Mouse (Mus musculus) hindbrain, postnatal 0 days (tissue): ENCODE data around the gene Mrps6. TPM values are rescaled to one million over a fixed set of nuclear protein-coding genes. Genes with fewer than 3 reads are reported as not detected.

Experiments used
- ATAC-seq: fragments of 200-750 bp; cut with Nextera tagmentation; 2 replicates; pipeline ENCODE4 v1.8.0; 2017; ENCODE audit warnings: mild to moderate bottlenecking, moderate TSS enrichment, moderate library complexity
- DNase-seq: peaks from one replicate; pipeline ENCODE4 v3.0.0-alpha.2; 2015; ENCODE audit warnings: low spot score
- H3K27ac ChIP-seq: fragments of 300-500 bp; sonication (generic); 2 replicates; pipeline ENCODE4 v1.5.1; 2014; ENCODE audit warnings: mild to moderate bottlenecking
- H3K27me3 ChIP-seq: fragments of 300-500 bp; sonication (generic); 2 replicates; pipeline ENCODE4 v1.6.1; 2014; ENCODE audit warnings: low read length, mixed read lengths; ENCODE audit not compliant: insufficient read depth
- H3K36me3 ChIP-seq: fragments of 300-500 bp; sonication (generic); 2 replicates; pipeline ENCODE4 v1.6.1; 2014; ENCODE audit warnings: low read length, mixed read lengths; ENCODE audit not compliant: insufficient read depth
- H3K4me1 ChIP-seq: fragments of 300-500 bp; sonication (generic); 2 replicates; pipeline ENCODE4 v1.6.1; 2014; ENCODE audit warnings: antibody characterized with exemption, low read length, mixed read lengths; ENCODE audit not compliant: insufficient read depth
- H3K4me2 ChIP-seq: fragments of 300-500 bp; sonication (generic); 2 replicates; pipeline ENCODE4 v1.6.1; 2014; ENCODE audit warnings: low read depth, mild to moderate bottlenecking, low read length, moderate library complexity, mixed read lengths
- H3K4me3 ChIP-seq: fragments of 300-500 bp; sonication (generic); 2 replicates; pipeline ENCODE4 v1.5.1; 2014; ENCODE audit warnings: low read length
- H3K9ac ChIP-seq: fragments of 300-500 bp; sonication (generic); replicated peaks from 2 replicates; pipeline ENCODE4 v1.6.1; 2014; ENCODE audit warnings: mild to moderate bottlenecking, low read length, moderate library complexity, mixed read lengths
- H3K9me3 ChIP-seq: fragments of 300-500 bp; sonication (generic); 2 replicates; pipeline ENCODE4 v1.6.1; 2016; ENCODE audit warnings: low read length, mixed read lengths
- CTCF ChIP-seq: IDR thresholded peaks from 2 replicates; pipeline ENCODE4 v1.5.1; 2016; ENCODE audit warnings: antibody characterized with exemption, control low read depth, low read depth
- WGBS: fragments of 180-500 bp; shearing (Covaris S2); extraction: QIAGEN DNeasy Blood & Tissue Kit; methylation state at CpG from one replicate; pipeline ENCODE4 v1.1.7; 2014; 5-methylcytosine and 5-hydroxymethylcytosine counted together
- polyA plus RNA-seq: library from polyadenylated mRNA; unstranded; fragments of >200 nt; fragmentation: Nextera tagmentation; extraction: Ambion mirVana; gene quantifications from 2 replicates; pipeline ENCODE4 v1.2.1, GENCODE M21; 2015
- total RNA-seq: library from RNA; depleted of rRNA; stranded (reverse); fragments of >200 nt; gene quantifications from 2 replicates; pipeline ENCODE4 v1.2.3, GENCODE M21; 2014

Mrps6 gene
- total and polyA plus RNA-seq, 2 experiments from 2014 or later, result 33.2 to 181 TPM

DNA sequence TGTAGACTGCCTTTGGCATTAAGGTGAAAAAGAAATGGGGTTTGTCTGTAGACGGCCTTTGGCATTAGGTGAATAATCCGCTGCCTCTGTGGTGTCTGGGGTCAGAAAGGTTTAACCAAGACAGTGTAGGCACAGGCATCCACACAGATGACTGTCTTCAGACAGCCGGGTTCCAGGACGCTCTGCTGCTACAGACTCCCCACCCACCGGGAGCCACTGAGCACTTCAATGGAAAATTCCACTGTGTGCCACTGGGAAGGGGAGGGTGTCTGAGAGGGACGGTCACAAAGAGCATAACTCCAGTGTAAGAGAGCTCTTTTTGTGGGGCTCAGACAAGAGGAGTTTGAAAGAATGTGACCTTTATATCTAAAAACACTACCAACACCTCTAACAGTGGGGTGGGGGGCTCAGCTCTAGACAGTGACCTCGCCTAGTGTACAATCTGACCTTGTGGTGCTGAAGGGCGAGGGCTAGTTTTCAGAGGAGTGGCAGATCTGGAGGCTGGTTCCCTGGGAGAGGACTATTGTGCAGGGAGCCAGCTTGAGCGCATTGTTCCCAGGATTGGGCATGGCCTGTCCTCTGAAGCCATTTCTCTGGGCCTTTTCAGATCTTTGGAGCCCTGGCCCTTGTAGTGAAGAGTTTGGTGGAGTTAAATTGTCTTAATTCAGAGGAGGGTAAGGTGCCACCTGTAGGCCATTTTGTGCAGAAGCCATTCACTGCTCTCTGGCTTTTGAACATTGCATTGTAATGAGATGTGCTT lies 45.7 kb downstream of the Mrps6 start:
- 0 out of 2 replicates have a peak overlapping the region, but pooled peaks have one; percentile 3 for H3K27ac ChIP-seq
- ATAC-seq (peak; percentile 41; the same call in 1 of the 2 replicates), DNase-seq (no peak)

DNA sequence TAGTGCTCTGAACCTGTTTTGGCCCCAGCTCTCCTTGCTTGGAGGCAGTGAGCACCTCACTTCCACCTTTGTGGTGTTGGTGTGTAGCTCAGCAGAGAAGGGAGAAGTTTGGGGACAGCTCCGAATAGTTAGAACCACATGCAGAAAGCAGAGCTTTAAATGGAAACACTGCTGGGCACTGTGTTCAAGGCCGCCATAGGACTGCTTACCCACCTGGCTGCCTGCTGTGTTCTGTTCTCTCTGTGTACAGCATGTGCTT lies 46.2 kb downstream of the Mrps6 start:
- H3K4me3 ChIP-seq, result no peak overlapping the region

More for the DNA sequence above, 45.7 kb downstream of the Mrps6 start:
- TF ChIP-seq CTCF, result peak; percentile 40
- Histone ChIP-seq H3K9ac (no peak overlapping the region), H3K36me3 (0 out of 2 replicates have a peak, but pooled peaks cover 3% of the 10 kb centered on the region), H3K4me2 (no peak overlapping the region), H3K9me3 (no peaks in the 10 kb centered on the region), H3K27me3 (no peaks in the 10 kb centered on the region), H3K4me1 (0 out of 2 replicates have a peak, but pooled peaks cover 12% of the 10 kb centered on the region), H3K4me3 (no peak overlapping the region)
- 29% methylated on average over 9 of the region's 9 CpGs for WGBS

DNA sequence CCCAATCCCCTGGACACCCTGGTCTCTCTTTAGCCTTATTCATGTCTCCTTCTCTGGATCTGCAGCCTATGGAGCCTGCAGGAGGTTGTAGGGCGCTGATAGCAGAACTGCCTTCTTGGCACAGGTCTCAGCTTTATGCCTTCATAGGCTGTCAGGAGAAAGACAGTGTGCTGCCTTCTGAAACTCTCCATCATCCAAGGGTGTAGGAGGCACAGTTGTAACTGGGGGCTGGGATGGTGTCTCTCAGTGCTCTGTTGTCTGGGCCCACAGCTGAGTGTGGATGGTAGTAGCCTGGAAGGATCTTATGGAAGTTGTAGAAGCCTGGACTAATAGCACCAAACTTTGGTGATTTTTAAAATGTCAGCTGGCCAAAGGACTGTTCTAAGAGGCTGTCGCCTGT lies 46.9 kb downstream of the Mrps6 start:
- no peak for ATAC-seq
- Histone ChIP-seq H3K36me3 (0 out of 2 replicates have a peak, but pooled peaks cover 3% of the 10 kb centered on the region), H3K27ac (no peak overlapping the region), H3K4me1 (0 out of 2 replicates have a peak, but pooled peaks cover 12% of the 10 kb centered on the region), H3K27me3 (no peaks in the 10 kb centered on the region), H3K4me2 (no peak overlapping the region), H3K9ac (no peak overlapping the region), H3K4me3 (no peak overlapping the region), H3K9me3 (no peaks in the 10 kb centered on the region)
- WGBS, result 82% methylated on average over 2 of the region's 2 CpGs
- DNase-seq, result no peak
- no peak for TF ChIP-seq CTCF

More for the DNA sequence above, 46.2 kb downstream of the Mrps6 start:
- no peak for TF ChIP-seq CTCF
- Histone ChIP-seq H3K4me2 (no peak overlapping the region), H3K36me3 (0 out of 2 replicates have a peak, but pooled peaks cover 3% of the 10 kb centered on the region), H3K9me3 (no peaks in the 10 kb centered on the region), H3K27ac (0 out of 2 replicates have a peak overlapping the region, but pooled peaks have one; percentile 3), H3K9ac (no peak overlapping the region), H3K27me3 (no peaks in the 10 kb centered on the region), H3K4me1 (0 out of 2 replicates have a peak, but pooled peaks cover 12% of the 10 kb centered on the region)
- ATAC-seq (no peak), DNase-seq (no peak)
- WGBS, result 74% methylated on average over 2 of the region's 2 CpGs

DNA sequence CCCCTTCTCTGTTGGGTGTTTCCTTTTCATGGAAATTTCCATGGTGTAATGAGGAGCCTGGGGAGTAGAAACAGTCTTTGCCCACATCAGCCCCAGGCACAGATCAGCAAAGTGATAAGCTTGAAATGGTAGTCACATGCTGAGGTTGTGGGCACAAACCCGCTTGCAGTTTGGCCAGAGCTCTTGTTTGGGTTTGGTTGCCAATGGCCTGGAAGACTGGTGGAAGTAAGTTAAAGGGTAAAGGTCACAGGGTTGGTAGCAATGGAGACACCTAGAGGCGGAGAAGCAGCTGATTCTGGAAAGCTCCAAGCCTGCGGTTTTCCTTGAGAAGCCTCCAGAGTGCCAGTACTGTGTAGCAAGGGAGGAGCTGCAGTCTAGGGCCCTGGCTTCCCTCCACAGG lies 47.6 kb downstream of the Mrps6 start:
- 0 out of 2 replicates have a peak, but pooled peaks cover 12% of the 10 kb centered on the region for H3K4me1 ChIP-seq
- H3K4me3 ChIP-seq, result no peak overlapping the region
- no peak for TF ChIP-seq CTCF
- WGBS, result 71% methylated on average over 3 of the region's 3 CpGs
- no peak overlapping the region for H3K4me2 ChIP-seq
- H3K9me3 ChIP-seq, result no peaks in the 10 kb centered on the region
- no peak overlapping the region for H3K27ac ChIP-seq
- ATAC-seq (no peak), DNase-seq (no peak)
- H3K36me3 ChIP-seq, result 0 out of 2 replicates have a peak, but pooled peaks cover 3% of the 10 kb centered on the region
- H3K27me3 ChIP-seq, result no peaks in the 10 kb centered on the region
- no peak overlapping the region for H3K9ac ChIP-seq

DNA sequence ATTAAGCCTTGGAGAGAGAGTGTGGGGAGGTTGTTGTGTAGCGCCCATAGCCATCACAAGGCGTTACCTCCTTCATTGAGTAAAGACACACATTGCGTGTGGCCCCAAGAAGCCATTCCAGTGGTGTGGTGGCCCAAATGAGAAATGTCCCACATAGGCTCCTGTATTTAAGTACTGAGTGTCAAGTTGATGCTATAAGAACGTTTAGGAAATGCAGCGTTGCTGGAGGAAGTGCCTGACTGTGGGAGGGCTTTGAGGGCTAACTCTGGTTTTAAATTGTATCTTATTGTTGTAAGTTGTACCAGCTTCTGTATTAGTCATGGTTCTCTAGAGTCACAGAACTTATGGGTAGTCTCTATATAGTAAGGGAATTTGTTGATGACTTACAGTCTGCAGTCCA lies 49.3 kb downstream of the Mrps6 start:
- ATAC-seq, result no peak
- H3K27ac ChIP-seq, result no peak overlapping the region

DNA sequence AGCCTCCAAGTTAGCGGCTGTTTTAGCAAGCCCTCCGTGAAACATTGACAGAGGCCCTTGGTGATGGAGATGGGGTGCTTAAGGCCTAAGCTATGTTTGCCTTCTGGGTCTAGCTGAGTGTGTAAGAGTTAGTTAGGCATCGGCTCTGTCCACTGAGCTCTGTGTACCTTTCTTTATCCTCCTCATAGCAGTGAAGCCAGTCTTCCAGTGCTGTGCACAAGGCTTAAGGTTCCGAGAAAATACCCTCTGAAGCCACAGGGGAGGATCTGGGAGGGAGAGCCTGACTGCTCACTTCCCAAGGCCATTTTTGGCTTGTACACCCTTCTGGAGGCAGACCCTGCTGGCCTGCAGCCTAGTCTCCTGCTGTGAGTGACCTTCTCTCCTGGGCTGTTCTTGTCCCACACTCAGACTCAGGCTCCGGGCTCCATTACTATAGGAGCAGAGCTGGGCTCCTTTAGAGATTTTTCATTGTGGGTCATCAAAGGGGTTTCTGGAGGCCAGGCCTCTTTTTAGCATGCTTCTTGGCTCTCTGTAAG lies 56.7 kb downstream of the Mrps6 start:
- DNase-seq, result peak; percentile 55

More for the DNA sequence above, 49.3 kb downstream of the Mrps6 start:
- no peak overlapping the region for H3K9ac ChIP-seq
- 0 out of 2 replicates have a peak, but pooled peaks cover 12% of the 10 kb centered on the region for H3K4me1 ChIP-seq
- H3K4me3 ChIP-seq, result no peak overlapping the region
- no peaks in the 10 kb centered on the region for H3K9me3 ChIP-seq
- no peak for DNase-seq
- no peak overlapping the region for H3K4me2 ChIP-seq
- no peak for TF ChIP-seq CTCF
- H3K27me3 ChIP-seq, result no peaks in the 10 kb centered on the region
- H3K36me3 ChIP-seq, result peaks cover 7% of the 10 kb centered on the region; the same call in 1 of the 2 replicates
- 91% methylated on average over 5 of the region's 5 CpGs for WGBS

More for the DNA sequence above, 56.7 kb downstream of the Mrps6 start:
- Histone ChIP-seq H3K36me3 (peaks cover 7% of the 10 kb centered on the region; the same call in 1 of the 2 replicates), H3K4me2 (no peak overlapping the region), H3K9ac (no peak overlapping the region), H3K9me3 (no peaks in the 10 kb centered on the region), H3K27ac (peak overlapping the region; percentile 79), H3K4me1 (peaks cover 26% of the 10 kb centered on the region), H3K4me3 (no peak overlapping the region), H3K27me3 (no peaks in the 10 kb centered on the region)
- peak; percentile 18; the same call in 1 of the 2 replicates for ATAC-seq
- 56% methylated on average over 5 of the region's 5 CpGs for WGBS
- TF ChIP-seq CTCF, result peak; percentile 18; the same call in 1 of the 2 replicates
